Mouse (Mus musculus): ENCODE measurements around the gene Yars.
A peak's percentile ranks its signal among the peaks of the same experiment; 100 is the strongest.

Yars gene

DNA sequence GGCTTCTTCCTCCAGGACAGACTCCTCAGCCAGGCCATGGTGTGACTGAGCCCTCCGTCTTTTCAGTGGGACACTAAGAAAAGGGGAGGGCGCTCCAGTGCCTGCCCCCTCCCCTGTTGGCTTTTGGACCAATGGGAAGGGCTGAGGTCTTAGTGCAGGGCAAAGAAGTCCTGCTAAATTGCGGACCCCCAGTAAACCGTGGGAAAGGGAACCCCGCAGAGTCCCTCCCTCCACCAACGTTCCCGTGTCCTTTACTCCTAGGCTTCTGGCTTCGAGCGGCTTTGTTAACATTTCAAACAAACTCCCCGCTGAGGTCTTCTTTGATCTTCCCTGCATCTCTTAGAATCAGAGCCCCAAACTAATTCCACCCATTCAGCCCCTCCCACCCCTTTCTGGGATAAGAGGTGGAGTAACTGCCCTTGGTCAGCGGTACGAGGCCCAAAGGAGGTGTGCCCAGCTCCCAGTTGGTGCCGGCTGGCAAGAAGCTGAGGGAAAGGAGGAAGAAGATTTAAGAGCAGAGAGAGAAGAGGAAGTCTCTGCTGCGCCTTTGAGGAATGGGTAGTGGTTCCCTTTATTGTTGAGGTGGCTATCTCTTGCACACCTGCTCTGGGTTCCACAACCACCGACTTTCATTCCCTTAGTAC, 62.0 kb downstream of the Yars start:
- DNase-seq, result no peak

GRCm38 (mm10) chr4:129252492-129252891, 62.9 kb downstream of the Yars start:
- no peak for DNase-seq

- DNase-seq, result no peak
Observed at GRCm38 (mm10) chr4:129254571-129254970, 65.0 kb downstream of the Yars start.

DNA sequence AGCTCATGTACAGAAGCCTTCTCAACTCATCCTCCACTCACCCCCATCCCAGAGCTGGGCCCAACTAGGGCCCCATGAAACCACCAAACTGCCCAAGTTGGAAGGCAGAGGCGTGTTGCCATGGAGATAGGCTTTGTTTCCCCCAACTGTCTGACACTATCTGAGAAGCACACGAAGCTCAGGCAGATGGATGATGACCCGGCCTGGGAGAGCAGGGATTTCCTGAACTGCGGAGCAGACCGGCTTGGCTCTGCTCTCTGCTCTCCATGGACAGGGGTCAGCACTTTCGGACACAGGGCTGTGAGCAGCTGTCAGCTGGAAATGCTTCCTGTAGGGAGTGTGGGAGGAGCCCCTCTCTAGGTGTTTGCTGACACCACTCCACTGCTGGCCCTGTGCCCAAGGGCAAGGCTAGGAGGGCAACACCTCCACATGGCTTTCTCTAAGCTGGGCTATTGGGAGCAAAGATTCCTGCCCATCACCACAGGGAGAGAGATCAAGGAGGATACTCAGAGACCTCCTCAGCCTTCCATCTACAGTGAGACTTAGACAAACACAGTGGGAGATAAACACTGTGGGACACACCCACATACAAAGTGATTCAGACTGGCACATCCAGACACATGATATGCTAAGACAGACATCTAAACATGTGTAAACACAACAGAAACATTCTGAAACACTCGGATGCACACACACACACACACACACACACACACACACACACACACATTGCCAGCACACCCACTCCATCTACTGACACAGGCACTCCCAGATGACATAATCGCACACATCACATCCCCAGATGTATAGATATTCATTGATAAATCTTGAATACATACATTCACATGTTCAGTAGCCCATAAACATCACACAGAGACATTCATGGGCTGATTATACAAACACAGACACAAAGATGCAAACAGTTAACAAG, 67.2 kb downstream of the Yars start:
- no peak for DNase-seq

DNA sequence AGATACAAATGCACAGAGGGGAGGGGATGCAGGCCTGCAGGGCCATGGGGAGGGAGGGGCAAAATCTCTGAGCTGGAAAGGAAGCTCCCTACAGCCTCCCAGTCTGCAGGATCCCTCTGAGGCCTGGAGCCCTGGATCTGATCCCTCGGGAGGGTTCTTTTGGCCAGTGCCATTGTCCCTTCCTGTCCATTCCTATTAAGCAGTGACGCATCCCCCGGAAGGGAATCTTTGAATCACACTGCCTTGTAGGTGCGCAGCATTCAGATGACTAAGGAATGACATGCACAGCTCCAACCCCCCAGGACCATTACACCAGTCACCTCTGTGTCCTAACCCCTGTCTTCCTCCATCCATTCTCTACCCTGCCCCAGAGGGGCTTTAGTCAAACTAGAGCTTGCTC, 69.5 kb downstream of the Yars start:
- DNase-seq, result no peak

- DNase-seq, result no peak
Observed at GRCm38 (mm10) chr4:129260678-129261077, 71.1 kb downstream of the Yars start.

- no peak for DNase-seq
Observed at GRCm38 (mm10) chr4:129261196-129261595, 71.6 kb downstream of the Yars start, which contains the start of gene C77080. C77080 (minus strand) TSS chr4:129261404.

DNA sequence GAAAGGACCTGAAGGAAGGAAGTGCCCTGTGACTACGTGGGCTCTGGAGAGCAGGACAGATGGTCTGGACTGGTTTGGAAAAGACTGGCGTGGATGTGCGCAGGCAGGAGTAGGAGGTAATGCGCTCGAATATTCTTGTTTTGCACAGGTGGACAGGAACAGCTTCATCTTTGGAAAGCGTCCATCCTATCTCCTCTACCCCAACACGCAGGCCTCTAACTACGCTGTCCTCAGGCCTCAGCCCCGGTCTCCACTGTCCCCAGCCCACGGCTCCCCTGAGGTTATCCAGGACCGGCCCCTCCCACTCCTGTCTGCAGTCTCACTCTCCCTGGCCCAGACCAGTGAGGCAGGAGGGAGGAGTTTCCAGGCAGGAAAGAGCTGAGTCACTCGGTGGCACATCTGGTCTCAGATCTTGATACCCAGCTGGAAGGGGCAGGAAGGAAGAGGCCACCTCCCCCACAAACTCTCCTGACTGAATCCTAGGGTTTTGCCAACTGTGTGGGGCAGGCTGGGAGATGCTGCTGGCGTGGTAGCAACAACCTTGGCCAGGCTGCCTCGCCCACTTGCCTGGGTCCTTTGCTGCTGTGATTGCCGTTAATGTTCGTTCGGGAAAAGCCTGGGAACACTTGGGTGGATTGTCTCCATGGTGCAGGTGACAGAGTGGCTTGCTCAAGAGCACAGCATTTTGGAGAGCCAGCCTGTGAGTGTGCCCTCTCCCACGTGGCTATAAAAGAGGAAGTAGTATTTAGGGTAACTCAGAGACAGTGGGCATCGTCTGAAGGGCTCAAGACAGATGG, 73.9 kb downstream of the Yars start:
- DNase-seq, result peak; percentile 53

DNA sequence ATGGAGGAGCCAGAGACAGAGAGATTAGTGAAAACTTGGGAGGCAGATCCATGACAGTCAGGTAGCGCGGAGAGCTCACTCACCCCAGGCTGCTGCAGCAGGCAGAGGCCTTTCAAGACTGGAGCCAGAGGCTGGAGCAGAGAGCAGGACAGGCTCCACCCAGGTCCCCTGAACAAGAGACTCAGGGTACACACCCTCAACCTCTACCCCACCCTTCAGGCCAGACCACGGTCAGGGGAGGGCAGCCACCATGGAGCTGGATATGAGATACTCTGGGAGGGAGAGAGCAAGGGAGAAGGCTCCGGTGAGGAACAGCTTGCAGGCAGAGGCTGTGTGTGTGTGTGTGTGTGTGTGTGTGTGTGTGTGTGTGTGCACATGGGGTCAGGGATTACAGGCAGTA, 76.6 kb downstream of the Yars start:
- DNase-seq, result no peak

DNA sequence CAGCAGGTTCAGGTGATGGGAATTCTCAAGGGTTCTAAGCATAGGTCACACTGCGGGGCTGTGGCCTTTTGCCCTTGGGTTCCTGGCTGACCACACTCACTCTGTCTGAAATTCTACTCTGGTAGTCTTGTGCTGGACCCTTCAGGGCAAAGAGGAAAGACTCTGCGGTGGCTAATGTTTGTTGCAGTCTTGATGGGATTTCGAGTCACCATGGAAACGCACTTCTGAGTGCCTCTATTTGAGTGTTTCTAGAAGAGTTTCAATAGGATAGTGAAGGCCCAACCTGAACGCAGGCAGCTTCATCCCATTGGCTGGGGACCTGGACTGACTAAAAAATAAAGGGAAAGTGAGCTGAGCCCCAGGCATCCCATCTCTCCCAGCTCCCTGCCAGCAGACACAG, 77.3 kb downstream of the Yars start:
- no peak for DNase-seq

DNA sequence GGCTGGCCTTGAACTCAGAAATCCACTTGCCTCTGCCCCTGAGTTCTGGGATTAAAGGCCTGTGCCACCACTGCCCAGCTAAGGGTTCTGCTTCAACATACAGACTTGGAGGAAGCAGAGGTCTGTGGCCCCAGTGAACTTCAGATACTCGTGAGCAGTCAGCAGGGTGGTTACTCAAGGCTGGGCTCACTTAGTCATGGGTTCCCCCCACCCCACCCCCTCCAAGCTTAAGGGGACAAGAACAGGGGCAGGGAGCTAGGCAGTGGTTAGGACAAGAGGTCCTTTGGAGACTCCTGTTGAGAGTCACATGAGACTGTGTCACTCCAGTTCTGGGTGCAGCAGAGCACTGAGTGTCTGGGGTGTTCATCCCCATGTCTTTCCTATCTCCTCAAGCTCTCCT, 79.1 kb downstream of the Yars start:
- no peak for DNase-seq

All from cerebellum, adult 11 months (tissue).